Comparison of ENCODE assay signal across 18 mouse cellular contexts in genomic region chr6:15829812-15830211, GRCm38 (mm10).
DNase-seq lines count a peak whose midpoint lies in the region; ATAC-seq and TF ChIP-seq lines count a peak whose summit lies in the region.
"Had no signal": no experiment of that assay in that cellular context is flagged by ENCODE, and none has a peak within 500 bp of the region (broad histone marks: within the 10 kb centered on the region; RNA-seq: fewer than 3 reads in every experiment).

No protein-coding gene starts in this region.

- TF ChIP-seq CTCF in lung, postnatal 0 days (IDR thresholded peaks at IDR 0.05), result no peak
- no peak for TF ChIP-seq CTCF in brain, embryonic 14.5 days (IDR thresholded peaks at IDR 0.05; ENCODE audit: borderline replicate concordance, extremely low read depth, insufficient read depth, insufficient read length)

- no peaks in the 10 kb centered on the region for H3K9me3 ChIP-seq in heart, embryonic 13.5 days
- H3K9me3 ChIP-seq in lung, postnatal 0 days (ENCODE audit: low read length), result no peaks in the 10 kb centered on the region
- H3K9me3 ChIP-seq: forebrain, embryonic 12.5 days; hindbrain, embryonic 12.5 days had no signal

- H3K27me3 ChIP-seq in heart, embryonic 13.5 days (replicated peaks), result no peaks in the 10 kb centered on the region
- H3K27me3 ChIP-seq in lung, postnatal 0 days (replicated peaks; ENCODE audit: insufficient read depth, low read length), result no peaks in the 10 kb centered on the region
- H3K27me3 ChIP-seq: forebrain, embryonic 12.5 days; hindbrain, embryonic 12.5 days had no signal

- peak overlapping the region; percentile 30; the same call in 1 of the 2 replicates for H3K4me2 ChIP-seq in heart, embryonic 13.5 days
- H3K4me2 ChIP-seq in lung, postnatal 0 days (replicated peaks; ENCODE audit: low read depth, low read length), result no peak overlapping the region
- H3K4me2 ChIP-seq: forebrain, embryonic 12.5 days; hindbrain, embryonic 12.5 days had no signal

- H3K27ac ChIP-seq in heart, embryonic 13.5 days (replicated peaks), result 0 out of 2 replicates have a peak overlapping the region, but pooled peaks have one; percentile 15
- no peak overlapping the region for H3K27ac ChIP-seq in lung, postnatal 0 days (ENCODE audit: low read length)
- H3K27ac ChIP-seq: forebrain, embryonic 12.5 days; hindbrain, embryonic 12.5 days; layer of hippocampus, adult 2 months; liver, embryonic 14.5 days; stomach, postnatal 0 days had no signal

- H3K36me3 ChIP-seq in heart, embryonic 13.5 days, result no peaks in the 10 kb centered on the region
- no peaks in the 10 kb centered on the region for H3K36me3 ChIP-seq in lung, postnatal 0 days (ENCODE audit: insufficient read depth, low read length)
- H3K36me3 ChIP-seq: forebrain, embryonic 12.5 days; hindbrain, embryonic 12.5 days had no signal

- intact Hi-C loops in heart, postnatal 10 days (cut with DNase I), result no loop called here

- H3K4me3 ChIP-seq in heart, embryonic 13.5 days, result no peak overlapping the region
- H3K4me3 ChIP-seq in lung, postnatal 0 days (ENCODE audit: low read depth, low read length), result no peak overlapping the region
- H3K4me3 ChIP-seq: forebrain, embryonic 12.5 days; hindbrain, embryonic 12.5 days; layer of hippocampus, adult 2 months had no signal

- no peak overlapping the region for H3K9ac ChIP-seq in heart, embryonic 13.5 days
- no peak overlapping the region for H3K9ac ChIP-seq in lung, postnatal 0 days (replicated peaks; ENCODE audit: low read depth)
- H3K9ac ChIP-seq: forebrain, embryonic 12.5 days; hindbrain, embryonic 12.5 days; liver, embryonic 14.5 days had no signal

- TF ChIP-seq POLR2A in brain, embryonic 14.5 days (IDR thresholded peaks at IDR 0.05; ENCODE audit: borderline replicate concordance, extremely low read depth, insufficient read depth, insufficient read length, poor library complexity, severe bottlenecking), result no peak

- ATAC-seq in heart, embryonic 13.5 days (ENCODE audit: extremely low read depth, insufficient number of reproducible peaks, low FRiP score, low TSS enrichment), result no peak
- peak; percentile 84 for ATAC-seq in lung, postnatal 0 days

- WGBS in heart, embryonic 13.5 days, result 39% methylated on average over 2 of the region's 2 CpGs
- 38% methylated on average over 2 of the region's 2 CpGs for WGBS in lung, postnatal 0 days

- 0 out of 2 replicates have a peak, but pooled peaks have one; percentile 18 for TF ChIP-seq EP300 in lung, postnatal 0 days (IDR thresholded peaks at IDR 0.05)

- no peak for DNase-seq in heart, postnatal 10 days
- peak; percentile 21 for DNase-seq in lung, postnatal 0 days (ENCODE audit: low spot score)
- no peak for DNase-seq in lung, adult 18-20 months
- DNase-seq in brain, embryonic 14.5 days (ENCODE audit: low read depth), result peak; percentile 26
- DNase-seq in mesoderm, embryonic 11.5 days (ENCODE audit: low read depth, low spot score), result peak; percentile 8
- DNase-seq in cerebellum, postnatal 4 days (ENCODE audit: low spot score in 2 of 2), result no peak
- DNase-seq: adrenal gland, postnatal 10 days; cerebellum, adult 18-20 months; cerebellum, postnatal 36 days; layer of hippocampus, postnatal 36 days; lung, postnatal 14 days; right cerebral cortex, adult 18-20 months had no signal

- peaks cover 19% of the 10 kb centered on the region for H3K4me1 ChIP-seq in heart, embryonic 13.5 days
- H3K4me1 ChIP-seq in lung, postnatal 0 days (ENCODE audit: insufficient read depth, low read depth, low read length), result no peaks in the 10 kb centered on the region
- H3K4me1 ChIP-seq: forebrain, embryonic 12.5 days; hindbrain, embryonic 12.5 days had no signal

Comparison
In these comparisons a context has a peak if more than half of its experiments do, and no peak if none do; other contexts are left out.
1. DNase-seq: peak in lung, postnatal 0 days (single experiment), brain, embryonic 14.5 days (single experiment) and mesoderm, embryonic 11.5 days (single experiment); none in heart, postnatal 10 days (0 of 2), lung, adult 18-20 months (0 of 2) and cerebellum, postnatal 4 days (0 of 2).